Mouse (Mus musculus): ENCODE data around the gene Adgrg1.

DNA sequence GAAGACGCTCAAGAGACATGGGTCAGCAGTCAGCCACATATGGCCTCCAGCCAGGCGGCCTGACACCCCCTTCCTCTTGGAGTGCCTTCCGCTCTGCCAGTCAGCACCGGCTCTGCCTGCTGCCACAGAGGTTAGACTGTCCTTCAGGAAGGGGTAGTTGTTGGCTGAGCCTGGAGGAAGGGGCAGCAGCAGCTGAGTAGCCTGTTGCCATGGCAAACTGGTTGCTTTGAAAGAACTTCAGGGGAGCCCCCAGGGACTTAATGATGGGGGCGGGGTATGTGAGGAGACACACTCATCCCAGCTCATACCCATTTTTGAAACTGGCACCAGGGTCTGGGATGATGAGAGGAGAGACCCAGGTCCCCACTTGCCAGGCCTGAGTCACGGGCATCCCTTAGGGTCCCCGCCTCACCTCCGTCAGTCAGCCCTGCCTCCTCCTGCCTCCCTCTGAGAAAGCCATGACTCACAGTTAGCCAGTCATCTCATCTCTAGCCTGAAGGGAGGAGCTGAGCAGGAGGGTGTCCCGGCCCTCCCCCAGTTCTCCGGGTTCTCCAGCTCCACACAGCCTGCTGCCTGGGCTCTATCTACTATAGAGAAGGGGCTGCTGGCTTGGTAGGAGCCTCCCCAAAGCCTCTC is 9.4 kb downstream of the Adgrg1 start:
- TF ChIP-seq POLR2A (IDR thresholded peaks at IDR 0.05; ENCODE audit: borderline replicate concordance, extremely low read depth, insufficient read depth, insufficient read length, poor library complexity, severe bottlenecking) (no peak), CTCF (IDR thresholded peaks at IDR 0.05; ENCODE audit: borderline replicate concordance, extremely low read depth, insufficient read depth, insufficient read length) (no peak)

Data from brain, embryonic 14.5 days (tissue).